Mouse (Mus musculus) bone marrow macrophage, adult 2 months (primary cell): ENCODE measurements around the gene Dnajb6. TPM values are rescaled to one million over a fixed set of nuclear protein-coding genes. Genes with fewer than 3 reads are reported as not detected.

ENCODE experiments used
- H3K27ac ChIP-seq: 2 replicates; pipeline ENCODE4 v1.5.1; 2012; ENCODE audit warnings: low read depth, low read length; ENCODE audit not compliant: insufficient read depth
- H3K4me1 ChIP-seq: 2 replicates; pipeline ENCODE4 v1.6.1; 2012; ENCODE audit warnings: low read length; ENCODE audit not compliant: control insufficient read depth, insufficient read depth
- H3K4me3 ChIP-seq: 2 replicates; pipeline ENCODE4 v1.5.1; 2012; ENCODE audit warnings: mild to moderate bottlenecking, low read length, moderate library complexity; ENCODE audit not compliant: insufficient read depth
- CTCF ChIP-seq: IDR thresholded peaks from 2 replicates; pipeline ENCODE4 v1.5.1; 2012; ENCODE audit warnings: low read depth, mild to moderate bottlenecking, low read length, moderate library complexity
- POLR2A ChIP-seq: IDR thresholded peaks from 2 replicates; pipeline ENCODE4 v1.6.1; 2012; ENCODE audit warnings: mild to moderate bottlenecking, low read depth, low read length, borderline replicate concordance
- polyA plus RNA-seq: library from polyadenylated mRNA; stranded (reverse); fragments of >200 nt; gene quantifications from 2 replicates; pipeline ENCODE4 v1.2.4, GENCODE M21; 2012; ENCODE audit not compliant: missing spikeins, insufficient read depth, insufficient read length

Gene Dnajb6
- polyA plus RNA-seq, 1 experiment: 112 TPM

DNA sequence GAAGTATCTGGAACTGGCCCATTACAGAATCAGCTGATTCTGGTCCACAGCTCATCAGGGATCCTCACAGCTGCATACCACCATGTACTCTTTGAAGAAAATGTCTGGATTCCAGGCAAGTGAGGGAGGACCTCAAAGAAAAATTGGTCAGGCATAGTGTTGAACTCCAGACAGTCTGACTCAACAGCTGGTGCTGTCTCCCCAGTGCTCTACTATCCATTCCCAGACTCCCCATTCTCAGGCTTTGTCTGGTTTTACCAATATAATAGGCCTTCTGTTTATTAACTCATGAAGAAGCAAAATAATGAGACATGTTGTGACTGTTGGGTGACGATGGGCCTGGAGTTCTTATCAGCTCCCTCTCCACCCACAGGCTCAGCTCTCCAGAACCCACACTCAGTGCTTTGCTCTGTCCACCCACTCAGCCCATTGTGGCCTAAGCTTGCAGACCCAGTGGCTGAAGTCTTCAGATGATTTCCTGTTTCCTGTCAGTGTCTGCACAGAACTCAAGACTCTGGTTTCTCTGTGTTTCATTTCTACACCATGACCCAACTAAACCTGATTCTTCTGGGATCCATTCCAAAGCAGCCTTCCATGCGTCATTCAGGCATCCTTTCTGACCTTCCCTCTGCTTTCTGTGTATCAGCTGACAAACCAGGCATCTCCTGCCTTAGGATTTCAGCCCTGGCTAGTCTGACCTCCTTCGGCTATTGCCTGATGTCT lies 107.1 kb downstream of the Dnajb6 start:
- TF ChIP-seq POLR2A: no peak
- no peak for TF ChIP-seq CTCF
- Histone ChIP-seq H3K4me1 (peaks cover 35% of the 10 kb centered on the region), H3K27ac (no peak overlapping the region), H3K4me3 (no peak overlapping the region)

DNA sequence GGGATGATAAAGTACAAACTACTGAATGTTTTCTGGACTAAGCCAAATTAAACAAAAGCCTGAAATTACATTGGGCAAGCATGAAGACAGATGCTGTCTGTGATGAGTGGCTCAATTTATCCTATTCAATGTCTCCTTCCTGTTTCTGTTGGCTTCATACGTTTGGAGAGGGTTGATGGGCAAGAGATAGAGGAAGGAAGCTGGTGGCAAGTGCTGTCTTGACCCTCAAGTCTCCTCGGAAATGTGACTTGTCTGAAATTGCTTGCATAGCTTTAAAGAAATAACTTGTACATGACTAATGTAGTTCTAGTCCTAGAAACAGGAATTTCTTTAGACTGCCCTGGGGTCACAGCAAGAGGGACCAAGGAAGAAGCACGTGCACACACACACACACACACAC lies 109.5 kb downstream of the Dnajb6 start:
- Histone ChIP-seq H3K27ac (peak overlapping the region; percentile 64), H3K4me1 (peaks cover 33% of the 10 kb centered on the region), H3K4me3 (no peak overlapping the region)
- TF ChIP-seq POLR2A (no peak), CTCF (no peak)

DNA sequence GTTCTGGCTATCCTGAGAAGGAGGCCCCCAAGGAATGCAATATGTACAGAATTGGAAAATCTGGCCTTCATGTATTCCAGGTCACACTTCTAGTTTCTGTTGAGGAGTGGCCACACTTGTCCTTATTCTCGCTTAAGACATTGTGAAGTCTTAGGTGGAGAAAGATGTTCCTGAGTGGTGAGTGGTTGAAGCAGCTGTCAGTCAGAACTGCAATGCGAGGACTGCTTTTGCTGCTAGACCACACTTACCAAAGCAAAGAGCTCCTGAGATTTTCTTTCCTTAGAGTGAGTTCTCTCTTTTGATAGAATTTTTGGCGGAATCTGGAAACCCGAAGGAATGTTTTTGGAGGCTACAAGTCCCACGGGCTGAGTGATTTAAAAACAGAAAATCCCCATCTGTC lies 112.0 kb downstream of the Dnajb6 start:
- H3K4me1 ChIP-seq: peaks cover 31% of the 10 kb centered on the region
- H3K4me3 ChIP-seq: no peak overlapping the region
- H3K27ac ChIP-seq: no peak overlapping the region
- TF ChIP-seq POLR2A (no peak), CTCF (no peak)

DNA sequence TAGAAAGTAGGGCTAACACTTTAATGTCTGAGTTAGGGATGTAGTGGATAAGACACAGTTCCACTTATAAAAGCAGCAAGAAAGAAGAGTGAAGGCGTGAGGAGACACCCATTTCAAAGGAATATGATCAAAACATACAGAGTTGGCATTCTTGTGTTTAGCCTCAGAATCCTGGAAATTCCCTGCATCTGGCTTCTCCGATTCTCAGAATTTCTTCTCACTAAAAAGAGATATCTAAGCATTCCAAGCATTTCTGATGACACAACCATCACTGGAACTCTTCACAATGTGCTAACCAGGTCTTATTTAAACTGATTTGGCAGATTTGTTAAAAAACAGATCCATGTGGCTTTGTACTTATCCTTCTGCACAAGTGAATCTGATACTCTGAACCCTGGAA lies 112.6 kb downstream of the Dnajb6 start:
- peaks cover 30% of the 10 kb centered on the region for H3K4me1 ChIP-seq
- no peak for TF ChIP-seq POLR2A
- H3K27ac ChIP-seq: no peak overlapping the region
- H3K4me3 ChIP-seq: no peak overlapping the region

DNA sequence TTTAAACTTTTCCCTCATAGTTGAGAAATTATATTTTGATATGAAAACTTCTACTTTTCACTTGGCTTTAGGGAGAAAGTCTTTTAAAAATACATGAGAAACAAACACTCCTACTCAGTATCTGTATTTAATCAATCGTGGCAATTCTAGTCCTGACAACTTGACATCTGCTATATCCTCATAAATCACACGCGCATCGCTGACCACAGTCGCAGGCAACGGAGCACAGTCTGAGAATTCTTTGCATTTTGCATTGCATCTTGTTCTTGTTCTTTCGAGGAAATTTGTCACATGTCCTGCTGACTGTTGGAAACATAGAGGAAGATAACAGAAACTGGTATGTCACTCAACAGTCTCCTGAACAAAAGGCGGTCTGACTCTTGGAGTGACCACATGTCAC lies 116.9 kb downstream of the Dnajb6 start:
- H3K4me3 ChIP-seq: no peak overlapping the region
- no peak for TF ChIP-seq POLR2A
- TF ChIP-seq CTCF: no peak
- H3K27ac ChIP-seq: no peak overlapping the region
- H3K4me1 ChIP-seq: peaks cover 30% of the 10 kb centered on the region

DNA sequence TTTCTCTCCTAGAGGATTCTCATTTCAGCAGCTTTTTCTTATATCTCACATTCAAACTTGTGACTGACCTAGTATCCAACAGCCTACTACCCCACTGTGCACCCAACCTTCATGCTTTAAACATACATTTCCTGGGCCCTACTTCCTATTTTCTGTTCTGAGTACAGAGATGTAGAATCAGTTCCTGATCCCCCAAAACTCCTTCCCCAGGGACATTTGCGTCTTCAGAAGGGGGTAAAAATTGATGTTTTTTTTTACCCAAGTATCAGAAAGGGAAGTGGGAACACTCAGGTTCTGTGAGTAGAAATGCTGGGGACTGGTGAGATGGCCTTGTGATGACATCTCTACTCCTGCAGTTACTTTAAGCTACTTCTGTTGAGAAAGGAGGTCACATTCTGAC lies 117.5 kb downstream of the Dnajb6 start:
- H3K27ac ChIP-seq: peak overlapping the region; percentile 44

DNA sequence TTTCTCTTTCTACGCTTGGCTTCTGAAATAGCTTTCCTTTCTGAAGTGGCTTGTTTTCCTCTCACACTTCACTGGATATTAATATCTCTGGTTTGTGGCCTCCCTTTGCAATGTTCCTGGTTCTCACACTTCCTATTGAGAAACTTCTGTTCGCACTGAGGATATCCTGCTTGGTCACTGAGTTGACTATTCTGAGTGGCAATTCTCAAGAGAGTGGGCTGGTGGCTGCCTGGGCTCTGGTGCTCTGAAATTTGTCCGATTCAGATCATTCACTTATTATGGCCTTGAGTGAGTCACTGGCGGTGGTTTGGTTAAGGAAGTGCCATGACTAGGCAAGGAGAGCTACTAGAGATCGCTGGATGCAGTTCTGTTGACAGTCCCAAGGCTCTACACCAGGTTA lies 118.9 kb downstream of the Dnajb6 start:
- peaks cover 28% of the 10 kb centered on the region for H3K4me1 ChIP-seq
- TF ChIP-seq POLR2A (no peak), CTCF (no peak)
- H3K4me3 ChIP-seq: 0 out of 2 replicates have a peak overlapping the region, but pooled peaks have one; percentile 11
- peak overlapping the region; percentile 73 for H3K27ac ChIP-seq

More for the DNA sequence above, 117.5 kb downstream of the Dnajb6 start:
- H3K4me3 ChIP-seq: no peak overlapping the region
- peaks cover 30% of the 10 kb centered on the region for H3K4me1 ChIP-seq
- TF ChIP-seq CTCF: no peak
- TF ChIP-seq POLR2A: no peak

DNA sequence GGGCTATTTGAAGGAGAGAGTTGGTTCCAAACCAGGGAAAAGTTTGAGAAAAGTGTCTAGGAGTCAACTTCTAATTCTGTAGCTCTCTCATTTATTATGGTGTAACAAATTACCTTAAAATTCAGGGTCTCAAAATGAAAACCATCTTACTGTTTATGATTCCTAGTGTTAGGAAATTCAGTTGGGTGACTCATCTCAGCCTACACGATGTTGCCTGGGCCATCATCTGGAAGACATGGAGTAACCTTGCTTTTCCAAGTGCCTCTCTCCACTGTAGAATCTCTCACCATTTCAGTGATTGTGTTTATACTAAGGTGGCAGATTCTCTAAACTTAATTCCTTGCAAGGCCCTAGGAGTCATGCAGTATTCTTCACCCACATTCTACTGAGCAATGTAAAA lies 119.5 kb downstream of the Dnajb6 start:
- no peak for TF ChIP-seq POLR2A
- no peak for TF ChIP-seq CTCF

DNA sequence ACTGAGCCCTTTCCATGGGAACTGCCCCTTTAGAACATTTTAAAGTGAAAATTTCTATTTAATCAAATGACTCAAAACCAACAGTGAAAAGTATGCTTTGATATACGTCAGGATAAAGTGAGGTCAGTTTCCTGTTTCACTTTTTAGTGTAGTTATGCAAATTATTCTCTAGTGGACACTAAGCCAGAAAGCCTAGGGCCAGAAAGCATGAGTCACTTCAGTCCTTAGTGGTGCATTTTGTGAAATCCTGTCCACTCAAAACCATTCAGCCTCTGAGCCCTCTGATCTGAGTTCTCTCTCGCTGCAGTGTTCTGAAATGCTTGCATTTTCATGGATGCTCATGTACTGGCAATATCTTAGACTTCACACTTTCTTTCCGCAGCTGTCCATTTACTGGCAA lies 126.0 kb downstream of the Dnajb6 start:
- H3K4me3 ChIP-seq: no peak overlapping the region
- TF ChIP-seq CTCF (no peak), POLR2A (no peak)
- H3K27ac ChIP-seq: no peak overlapping the region
- peaks cover 19% of the 10 kb centered on the region for H3K4me1 ChIP-seq

More for the DNA sequence above, 119.5 kb downstream of the Dnajb6 start:
- Histone ChIP-seq H3K27ac (0 out of 2 replicates have a peak overlapping the region, but pooled peaks have one; percentile 73), H3K4me1 (peaks cover 28% of the 10 kb centered on the region), H3K4me3 (no peak overlapping the region)

DNA sequence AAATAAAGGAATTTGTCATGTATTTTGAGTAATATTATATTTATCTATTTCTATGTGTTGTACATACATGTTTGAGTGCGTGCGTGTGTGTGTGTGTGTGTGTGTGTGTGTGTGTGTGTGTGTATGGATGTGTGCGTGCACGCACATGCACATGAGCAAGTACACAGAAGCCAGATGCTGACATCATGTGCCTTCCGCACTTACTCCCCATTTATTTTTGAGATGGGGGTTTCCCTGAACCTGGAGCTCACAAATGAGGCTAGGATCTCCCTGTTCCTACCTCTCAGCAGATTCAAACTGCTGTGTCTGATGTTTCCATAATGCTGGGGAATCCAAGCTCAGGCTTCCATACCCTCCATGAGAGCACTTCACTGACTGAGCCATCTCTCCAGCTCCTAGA lies 126.9 kb downstream of the Dnajb6 start:
- H3K4me1 ChIP-seq: peaks cover 19% of the 10 kb centered on the region
- TF ChIP-seq CTCF (no peak), POLR2A (no peak)
- no peak overlapping the region for H3K27ac ChIP-seq
- no peak overlapping the region for H3K4me3 ChIP-seq
